Mouse (Mus musculus): Measurements from ENCODE around the gene Gm10718. TPM values are rescaled to one million over a fixed set of nuclear protein-coding genes. Genes with fewer than 3 reads are reported as not detected.
"Not testable (repeated sequence)": the region's sequence is repeated elsewhere in the genome, so short reads cannot be mapped to it uniquely, and the experiment has no call there.

Gm10718 gene
- total RNA-seq, 1 experiment = 9.1 TPM

- H3K4me3 ChIP-seq (ENCODE audit: insufficient read depth in 1 of 2, low read depth in 1 of 2, low read length in 2 of 2, poor library complexity in 1 of 2, severe bottlenecking in 1 of 2); in situ Hi-C loops (cut with MboI; ENCODE audit: low sequenced_read_pairs in 2 of 2, unreplicated experiment in 2 of 2); H3K9me3 ChIP-seq (ENCODE audit: control insufficient read depth, insufficient read depth, low read depth, low read length); H3K36me3 ChIP-seq (ENCODE audit: control insufficient read depth, insufficient read depth, low read length, poor library complexity, severe bottlenecking); H3K27ac ChIP-seq (ENCODE audit: insufficient read depth, low read depth, low read length, poor library complexity, severe bottlenecking); H3K4me1 ChIP-seq (ENCODE audit: control insufficient read depth in 2 of 2, insufficient read depth in 2 of 2, low read length in 2 of 2, poor library complexity in 1 of 2); H3K9ac ChIP-seq (ENCODE audit: insufficient read depth, low read depth, low read length, poor library complexity, severe bottlenecking); DNase-seq (ENCODE audit: low read depth, low spot score): not testable (repeated sequence)
Observed at GRCm38 (mm10) chr9:3009331-3009730, 14.0 kb upstream of the Gm10718 start.

GRCm38 (mm10) chr9:3012054-3012621 lies 11.2 kb upstream of the Gm10718 start:
- in situ Hi-C loops (cut with MboI; ENCODE audit: low sequenced_read_pairs in 2 of 2, unreplicated experiment in 2 of 2); H3K27ac ChIP-seq (ENCODE audit: insufficient read depth, low read depth, low read length, poor library complexity, severe bottlenecking); H3K9me3 ChIP-seq (ENCODE audit: control insufficient read depth, insufficient read depth, low read depth, low read length); H3K9ac ChIP-seq (ENCODE audit: insufficient read depth, low read depth, low read length, poor library complexity, severe bottlenecking); H3K36me3 ChIP-seq (ENCODE audit: control insufficient read depth, insufficient read depth, low read length, poor library complexity, severe bottlenecking); H3K4me1 ChIP-seq (ENCODE audit: control insufficient read depth in 2 of 2, insufficient read depth in 2 of 2, low read length in 2 of 2, poor library complexity in 1 of 2); H3K4me3 ChIP-seq (ENCODE audit: insufficient read depth in 1 of 2, low read depth in 1 of 2, low read length in 2 of 2, poor library complexity in 1 of 2, severe bottlenecking in 1 of 2); DNase-seq (ENCODE audit: low read depth, low spot score): not testable (repeated sequence)

GRCm38 (mm10) chr9:3012733-3013279 lies 10.5 kb upstream of the Gm10718 start, which contains the start of gene Gm10721:
Gm10721 (plus strand) TSS chr9:3013140.
- H3K4me1 ChIP-seq (ENCODE audit: control insufficient read depth in 2 of 2, insufficient read depth in 2 of 2, low read length in 2 of 2, poor library complexity in 1 of 2); in situ Hi-C loops (cut with MboI; ENCODE audit: low sequenced_read_pairs in 2 of 2, unreplicated experiment in 2 of 2); H3K27ac ChIP-seq (ENCODE audit: insufficient read depth, low read depth, low read length, poor library complexity, severe bottlenecking); H3K9me3 ChIP-seq (ENCODE audit: control insufficient read depth, insufficient read depth, low read depth, low read length); H3K9ac ChIP-seq (ENCODE audit: insufficient read depth, low read depth, low read length, poor library complexity, severe bottlenecking); H3K36me3 ChIP-seq (ENCODE audit: control insufficient read depth, insufficient read depth, low read length, poor library complexity, severe bottlenecking); H3K4me3 ChIP-seq (ENCODE audit: insufficient read depth in 1 of 2, low read depth in 1 of 2, low read length in 2 of 2, poor library complexity in 1 of 2, severe bottlenecking in 1 of 2); DNase-seq (ENCODE audit: low read depth, low spot score): not testable (repeated sequence)

- H3K4me1 ChIP-seq (ENCODE audit: control insufficient read depth in 2 of 2, insufficient read depth in 2 of 2, low read length in 2 of 2, poor library complexity in 1 of 2); DNase-seq (ENCODE audit: low read depth, low spot score); H3K9ac ChIP-seq (ENCODE audit: insufficient read depth, low read depth, low read length, poor library complexity, severe bottlenecking); H3K36me3 ChIP-seq (ENCODE audit: control insufficient read depth, insufficient read depth, low read length, poor library complexity, severe bottlenecking); in situ Hi-C loops (cut with MboI; ENCODE audit: low sequenced_read_pairs in 2 of 2, unreplicated experiment in 2 of 2); H3K4me3 ChIP-seq (ENCODE audit: insufficient read depth in 1 of 2, low read depth in 1 of 2, low read length in 2 of 2, poor library complexity in 1 of 2, severe bottlenecking in 1 of 2); H3K9me3 ChIP-seq (ENCODE audit: control insufficient read depth, insufficient read depth, low read depth, low read length); H3K27ac ChIP-seq (ENCODE audit: insufficient read depth, low read depth, low read length, poor library complexity, severe bottlenecking): not testable (repeated sequence)
Observed at GRCm38 (mm10) chr9:3015354-3015753, 8.0 kb upstream of the Gm10718 start, which contains the start of gene Gm10720. Gm10720 (plus strand) TSS chr9:3015654.

GRCm38 (mm10) chr9:3015896-3016295 lies 7.5 kb upstream of the Gm10718 start:
- in situ Hi-C loops (cut with MboI; ENCODE audit: low sequenced_read_pairs in 2 of 2, unreplicated experiment in 2 of 2) = not testable (repeated sequence)

GRCm38 (mm10) chr9:3017108-3017507 lies 6.2 kb upstream of the Gm10718 start, which contains the start of gene Gm10719:
Gm10719 (plus strand) TSS chr9:3017408.
- in situ Hi-C loops (cut with MboI; ENCODE audit: low sequenced_read_pairs in 2 of 2, unreplicated experiment in 2 of 2) = not testable (repeated sequence)

More at GRCm38 (mm10) chr9:3015896-3016295, 7.5 kb upstream of the Gm10718 start:
- not testable (repeated sequence) for H3K9me3 ChIP-seq (ENCODE audit: control insufficient read depth, insufficient read depth, low read depth, low read length); H3K36me3 ChIP-seq (ENCODE audit: control insufficient read depth, insufficient read depth, low read length, poor library complexity, severe bottlenecking); DNase-seq (ENCODE audit: low read depth, low spot score); H3K27ac ChIP-seq (ENCODE audit: insufficient read depth, low read depth, low read length, poor library complexity, severe bottlenecking); H3K4me1 ChIP-seq (ENCODE audit: control insufficient read depth in 2 of 2, insufficient read depth in 2 of 2, low read length in 2 of 2, poor library complexity in 1 of 2); H3K9ac ChIP-seq (ENCODE audit: insufficient read depth, low read depth, low read length, poor library complexity, severe bottlenecking); H3K4me3 ChIP-seq (ENCODE audit: insufficient read depth in 1 of 2, low read depth in 1 of 2, low read length in 2 of 2, poor library complexity in 1 of 2, severe bottlenecking in 1 of 2)

GRCm38 (mm10) chr9:3018944-3019343 lies 4.4 kb upstream of the Gm10718 start:
- H3K9ac ChIP-seq (ENCODE audit: insufficient read depth, low read depth, low read length, poor library complexity, severe bottlenecking); H3K4me3 ChIP-seq (ENCODE audit: insufficient read depth in 1 of 2, low read depth in 1 of 2, low read length in 2 of 2, poor library complexity in 1 of 2, severe bottlenecking in 1 of 2); DNase-seq (ENCODE audit: low read depth, low spot score); H3K27ac ChIP-seq (ENCODE audit: insufficient read depth, low read depth, low read length, poor library complexity, severe bottlenecking); H3K36me3 ChIP-seq (ENCODE audit: control insufficient read depth, insufficient read depth, low read length, poor library complexity, severe bottlenecking); H3K4me1 ChIP-seq (ENCODE audit: control insufficient read depth in 2 of 2, insufficient read depth in 2 of 2, low read length in 2 of 2, poor library complexity in 1 of 2); in situ Hi-C loops (cut with MboI; ENCODE audit: low sequenced_read_pairs in 2 of 2, unreplicated experiment in 2 of 2); H3K9me3 ChIP-seq (ENCODE audit: control insufficient read depth, insufficient read depth, low read depth, low read length): not testable (repeated sequence)

More at GRCm38 (mm10) chr9:3017108-3017507, 6.2 kb upstream of the Gm10718 start, which contains the start of gene Gm10719:
- not testable (repeated sequence) for H3K36me3 ChIP-seq (ENCODE audit: control insufficient read depth, insufficient read depth, low read length, poor library complexity, severe bottlenecking); H3K4me1 ChIP-seq (ENCODE audit: control insufficient read depth in 2 of 2, insufficient read depth in 2 of 2, low read length in 2 of 2, poor library complexity in 1 of 2); DNase-seq (ENCODE audit: low read depth, low spot score); H3K4me3 ChIP-seq (ENCODE audit: insufficient read depth in 1 of 2, low read depth in 1 of 2, low read length in 2 of 2, poor library complexity in 1 of 2, severe bottlenecking in 1 of 2); H3K27ac ChIP-seq (ENCODE audit: insufficient read depth, low read depth, low read length, poor library complexity, severe bottlenecking); H3K9me3 ChIP-seq (ENCODE audit: control insufficient read depth, insufficient read depth, low read depth, low read length); H3K9ac ChIP-seq (ENCODE audit: insufficient read depth, low read depth, low read length, poor library complexity, severe bottlenecking)

GRCm38 (mm10) chr9:3019835-3020727 lies 3.3 kb upstream of the Gm10718 start:
- H3K9ac ChIP-seq (ENCODE audit: insufficient read depth, low read depth, low read length, poor library complexity, severe bottlenecking); H3K27ac ChIP-seq (ENCODE audit: insufficient read depth, low read depth, low read length, poor library complexity, severe bottlenecking); DNase-seq (ENCODE audit: low read depth, low spot score); H3K9me3 ChIP-seq (ENCODE audit: control insufficient read depth, insufficient read depth, low read depth, low read length); H3K4me1 ChIP-seq (ENCODE audit: control insufficient read depth in 2 of 2, insufficient read depth in 2 of 2, low read length in 2 of 2, poor library complexity in 1 of 2); H3K4me3 ChIP-seq (ENCODE audit: insufficient read depth in 1 of 2, low read depth in 1 of 2, low read length in 2 of 2, poor library complexity in 1 of 2, severe bottlenecking in 1 of 2); H3K36me3 ChIP-seq (ENCODE audit: control insufficient read depth, insufficient read depth, low read length, poor library complexity, severe bottlenecking); in situ Hi-C loops (cut with MboI; ENCODE audit: low sequenced_read_pairs in 2 of 2, unreplicated experiment in 2 of 2): not testable (repeated sequence)
